Mouse (Mus musculus): ENCODE data around the gene Rcor3. TPM values are rescaled to one million over a fixed set of nuclear protein-coding genes. Genes with fewer than 3 reads are reported as not detected.

Gene Rcor3
- polyA plus RNA-seq, 1 experiment = not detected

DNA sequence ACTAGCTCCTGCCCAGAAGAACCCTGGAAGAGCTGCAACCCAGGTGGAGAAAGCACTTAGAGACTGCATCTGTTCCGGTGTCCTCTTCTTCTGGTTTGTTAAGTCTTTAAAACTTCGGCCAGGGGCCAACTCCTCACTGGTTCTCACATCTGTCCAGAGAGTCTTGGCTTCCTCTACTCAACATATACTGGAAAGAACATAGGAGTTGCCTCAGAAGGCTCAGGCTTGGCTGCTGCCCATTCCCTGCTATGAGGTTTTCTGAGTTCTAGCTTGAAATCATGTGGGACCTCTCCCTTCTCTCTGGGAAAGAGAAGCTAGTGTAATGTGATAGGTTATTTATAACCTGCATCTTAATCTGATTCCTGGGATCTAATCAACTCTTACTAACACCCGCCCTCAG is 47.6 kb downstream of the Rcor3 start:
- Histone ChIP-seq H3K27ac (ENCODE audit: insufficient read depth, low read depth, low read length) (no peak overlapping the region), H3K4me3 (ENCODE audit: insufficient read depth, low read depth, low read length) (no peak overlapping the region), H3K4me1 (ENCODE audit: control insufficient read depth, insufficient read depth, low read length) (peaks cover 25% of the 10 kb centered on the region)
- TF ChIP-seq POLR2A (IDR thresholded peaks at IDR 0.05; ENCODE audit: insufficient read depth, low read depth, low read length) = no peak
- no peak for TF ChIP-seq CTCF (IDR thresholded peaks at IDR 0.05; ENCODE audit: insufficient read depth, low read depth, low read length)
- WGBS = 84% methylated on average over 3 of the region's 3 CpGs

DNA sequence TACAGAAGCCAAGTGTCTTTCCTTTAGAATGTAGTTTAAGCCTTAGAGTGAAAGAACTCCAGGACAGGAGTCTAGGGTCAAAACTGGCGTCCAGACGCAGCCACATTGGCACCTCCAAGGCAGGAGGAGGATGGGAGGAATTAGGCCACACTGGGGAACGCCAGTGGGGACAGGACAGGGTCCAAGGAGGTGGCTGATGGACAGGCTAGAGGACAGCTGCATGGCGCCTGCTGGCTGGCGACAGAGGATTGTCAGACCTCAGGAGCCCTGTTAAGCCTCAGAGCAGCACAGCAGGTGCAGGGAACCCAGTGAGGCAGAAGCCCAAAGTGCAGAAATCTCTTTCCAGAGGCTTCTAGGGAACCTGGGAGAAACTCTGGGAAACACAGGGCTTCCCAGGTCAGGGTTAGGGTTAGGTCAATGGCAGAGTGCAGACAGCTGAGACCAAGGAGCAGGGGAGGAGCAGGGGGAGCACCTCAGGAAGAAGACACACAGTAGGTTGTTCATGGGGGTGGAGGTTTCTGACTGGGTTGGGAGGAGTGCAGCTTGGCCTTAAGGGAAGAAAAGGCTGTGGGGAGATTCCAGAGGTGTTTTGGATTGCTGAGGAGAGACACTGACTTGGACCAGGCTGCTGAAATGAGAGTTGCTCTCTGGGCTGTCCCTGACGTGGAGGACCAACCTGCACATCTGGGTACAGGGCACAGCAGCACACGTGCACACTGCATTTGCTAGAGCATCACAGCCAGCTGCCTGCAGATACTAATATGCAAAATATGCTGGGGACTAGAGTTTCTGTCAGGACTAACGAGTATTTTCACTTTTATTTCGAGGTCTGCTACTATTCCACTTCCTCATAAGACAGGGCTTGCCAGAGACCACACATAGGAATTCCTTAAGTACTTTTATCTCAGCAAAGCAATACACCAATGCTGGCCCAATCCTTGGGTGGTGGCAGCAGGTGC is 48.4 kb downstream of the Rcor3 start:
- Histone ChIP-seq H3K27ac (ENCODE audit: insufficient read depth, low read depth, low read length) (no peak overlapping the region), H3K4me3 (ENCODE audit: insufficient read depth, low read depth, low read length) (no peak overlapping the region), H3K4me1 (ENCODE audit: control insufficient read depth, insufficient read depth, low read length) (peaks cover 25% of the 10 kb centered on the region)
- TF ChIP-seq POLR2A (IDR thresholded peaks at IDR 0.05; ENCODE audit: insufficient read depth, low read depth, low read length) (no peak), CTCF (IDR thresholded peaks at IDR 0.05; ENCODE audit: insufficient read depth, low read depth, low read length) (no peak)
- WGBS = 83% methylated on average over 9 of the region's 9 CpGs

DNA sequence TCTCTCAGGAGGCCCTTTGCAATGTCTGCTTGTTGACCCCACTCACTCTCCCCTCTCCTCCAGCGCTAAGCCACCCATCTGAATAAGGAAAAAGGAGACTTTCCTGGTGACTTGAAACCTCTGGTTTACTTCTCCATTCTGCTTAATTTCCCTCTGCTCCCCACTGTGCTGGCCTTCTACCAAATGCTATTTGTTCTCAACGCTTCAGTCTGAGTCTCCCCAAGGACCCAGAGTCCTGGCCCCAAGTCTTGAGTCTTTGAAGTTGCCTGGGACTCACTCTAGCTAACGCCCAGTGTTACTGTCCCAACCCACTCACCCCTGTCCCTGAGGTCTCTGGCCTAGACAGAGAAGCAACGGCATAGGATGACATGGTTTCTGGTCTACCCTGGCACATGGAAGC is 49.9 kb downstream of the Rcor3 start:
- WGBS = 68% methylated on average over 4 of the region's 4 CpGs
- TF ChIP-seq CTCF (IDR thresholded peaks at IDR 0.05; ENCODE audit: insufficient read depth, low read depth, low read length) (no peak), POLR2A (IDR thresholded peaks at IDR 0.05; ENCODE audit: insufficient read depth, low read depth, low read length) (no peak)
- Histone ChIP-seq H3K4me1 (ENCODE audit: control insufficient read depth, insufficient read depth, low read length) (peaks cover 25% of the 10 kb centered on the region), H3K4me3 (ENCODE audit: insufficient read depth, low read depth, low read length) (no peak overlapping the region), H3K27ac (ENCODE audit: insufficient read depth, low read depth, low read length) (no peak overlapping the region)

GRCm38 (mm10) chr1:192087098-192087497 is 50.8 kb downstream of the Rcor3 start:
- TF ChIP-seq CTCF (IDR thresholded peaks at IDR 0.05; ENCODE audit: insufficient read depth, low read depth, low read length) (no peak), POLR2A (IDR thresholded peaks at IDR 0.05; ENCODE audit: insufficient read depth, low read depth, low read length) (no peak)
- 89% methylated on average over 4 of the region's 4 CpGs for WGBS
- Histone ChIP-seq H3K4me3 (ENCODE audit: insufficient read depth, low read depth, low read length) (no peak overlapping the region), H3K4me1 (ENCODE audit: control insufficient read depth, insufficient read depth, low read length) (peaks cover 24% of the 10 kb centered on the region), H3K27ac (ENCODE audit: insufficient read depth, low read depth, low read length) (no peak overlapping the region)

DNA sequence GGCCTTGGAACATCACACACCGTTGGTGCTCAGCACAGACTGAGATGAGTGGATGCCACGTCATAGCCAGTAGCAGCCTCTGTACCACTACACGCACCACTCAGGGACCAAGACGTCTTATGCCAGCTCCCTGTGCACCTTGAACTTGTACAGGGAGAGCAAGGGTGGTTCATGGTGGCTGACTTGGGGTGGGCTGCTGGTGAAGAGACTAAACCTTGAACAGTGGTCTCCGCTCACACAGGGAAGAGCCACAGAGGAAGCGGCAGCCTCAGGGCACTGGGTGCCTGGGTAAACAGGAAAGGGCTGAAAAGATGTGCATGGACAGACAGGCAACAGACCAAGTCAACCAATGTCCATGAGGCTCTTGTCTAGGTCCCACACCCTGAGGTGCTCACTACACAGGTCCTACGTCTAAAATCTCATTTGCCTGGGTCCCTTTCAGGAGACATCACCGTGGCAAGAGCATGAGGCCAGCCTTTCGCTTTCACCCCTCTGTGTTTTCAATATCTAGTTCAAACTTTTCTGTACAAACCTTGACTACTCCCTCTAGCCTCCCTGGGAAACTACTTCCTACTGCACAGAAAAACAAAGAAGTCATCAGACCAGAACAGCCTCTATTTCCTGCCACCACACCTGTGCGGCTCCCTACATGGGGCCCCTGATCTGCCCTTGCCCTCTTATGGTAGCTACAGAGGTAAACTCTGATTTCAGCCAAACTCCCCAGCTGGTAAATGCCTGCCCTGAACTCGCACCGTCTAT is 51.4 kb downstream of the Rcor3 start:
- H3K4me1 ChIP-seq (ENCODE audit: control insufficient read depth, insufficient read depth, low read length) = peaks cover 22% of the 10 kb centered on the region
- TF ChIP-seq CTCF (IDR thresholded peaks at IDR 0.05; ENCODE audit: insufficient read depth, low read depth, low read length) = no peak
- TF ChIP-seq POLR2A (IDR thresholded peaks at IDR 0.05; ENCODE audit: insufficient read depth, low read depth, low read length) = no peak
- 90% methylated on average over 12 of the region's 12 CpGs for WGBS
- H3K4me3 ChIP-seq (ENCODE audit: insufficient read depth, low read depth, low read length) = no peak overlapping the region
- no peak overlapping the region for H3K27ac ChIP-seq (ENCODE audit: insufficient read depth, low read depth, low read length)

DNA sequence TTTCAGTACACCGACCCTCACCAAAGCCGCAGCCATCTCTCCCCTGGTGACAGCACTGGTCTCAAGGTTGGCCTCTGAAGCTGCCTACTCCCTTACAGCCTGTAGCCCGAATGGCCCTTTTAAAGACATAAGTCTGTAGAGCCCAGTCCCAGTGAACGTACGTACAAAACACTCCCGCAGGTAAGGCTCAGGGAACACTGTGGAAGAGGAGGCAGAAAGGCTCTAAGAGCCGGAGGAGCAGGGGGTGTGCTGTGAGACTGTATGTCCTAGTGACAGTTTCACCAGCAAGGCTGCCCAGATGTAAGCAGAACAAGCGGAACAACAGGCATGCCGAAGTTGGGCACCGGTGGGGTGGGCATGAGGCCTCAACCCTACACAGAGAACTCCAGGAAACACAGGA is 52.6 kb downstream of the Rcor3 start:
- TF ChIP-seq POLR2A (IDR thresholded peaks at IDR 0.05; ENCODE audit: insufficient read depth, low read depth, low read length) = no peak
- TF ChIP-seq CTCF (IDR thresholded peaks at IDR 0.05; ENCODE audit: insufficient read depth, low read depth, low read length) = no peak
- Histone ChIP-seq H3K27ac (ENCODE audit: insufficient read depth, low read depth, low read length) (no peak overlapping the region), H3K4me3 (ENCODE audit: insufficient read depth, low read depth, low read length) (no peak overlapping the region), H3K4me1 (ENCODE audit: control insufficient read depth, insufficient read depth, low read length) (peaks cover 16% of the 10 kb centered on the region)
- 94% methylated on average over 10 of the region's 10 CpGs for WGBS

DNA sequence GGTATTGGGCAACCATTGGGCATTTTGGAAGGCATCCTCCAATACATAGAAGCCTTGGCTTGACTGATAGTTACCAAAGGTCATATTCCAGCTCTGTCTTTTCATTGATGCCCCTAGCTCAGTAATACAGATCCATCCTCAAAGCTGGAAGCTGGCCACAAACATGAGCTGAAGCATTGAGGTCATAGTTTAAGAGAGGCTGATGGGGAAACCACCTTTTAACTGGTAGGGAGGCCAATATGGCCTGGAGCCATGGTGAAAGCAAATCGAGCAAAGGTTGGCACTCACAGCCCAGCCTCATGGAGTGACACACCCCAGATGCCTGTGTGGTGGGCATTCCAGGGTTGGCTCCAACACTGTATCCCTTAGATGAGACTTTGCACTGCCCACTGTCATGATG is 55.2 kb downstream of the Rcor3 start:
- TF ChIP-seq POLR2A (IDR thresholded peaks at IDR 0.05; ENCODE audit: insufficient read depth, low read depth, low read length) (no peak), CTCF (IDR thresholded peaks at IDR 0.05; ENCODE audit: insufficient read depth, low read depth, low read length) (no peak)
- Histone ChIP-seq H3K4me3 (ENCODE audit: insufficient read depth, low read depth, low read length) (no peak overlapping the region), H3K27ac (ENCODE audit: insufficient read depth, low read depth, low read length) (no peak overlapping the region), H3K4me1 (ENCODE audit: control insufficient read depth, insufficient read depth, low read length) (peaks cover 24% of the 10 kb centered on the region)
- WGBS = 80% methylated on average over 1 of the region's 1 CpGs

- WGBS = 94% methylated on average over 2 of the region's 2 CpGs
- Histone ChIP-seq H3K27ac (ENCODE audit: insufficient read depth, low read depth, low read length) (no peak overlapping the region), H3K4me3 (ENCODE audit: insufficient read depth, low read depth, low read length) (no peak overlapping the region), H3K4me1 (ENCODE audit: control insufficient read depth, insufficient read depth, low read length) (peaks cover 20% of the 10 kb centered on the region)
- no peak for TF ChIP-seq CTCF (IDR thresholded peaks at IDR 0.05; ENCODE audit: insufficient read depth, low read depth, low read length)
- TF ChIP-seq POLR2A (IDR thresholded peaks at IDR 0.05; ENCODE audit: insufficient read depth, low read depth, low read length) = no peak
Observed at GRCm38 (mm10) chr1:192081129-192081528, 56.7 kb downstream of the Rcor3 start.

DNA sequence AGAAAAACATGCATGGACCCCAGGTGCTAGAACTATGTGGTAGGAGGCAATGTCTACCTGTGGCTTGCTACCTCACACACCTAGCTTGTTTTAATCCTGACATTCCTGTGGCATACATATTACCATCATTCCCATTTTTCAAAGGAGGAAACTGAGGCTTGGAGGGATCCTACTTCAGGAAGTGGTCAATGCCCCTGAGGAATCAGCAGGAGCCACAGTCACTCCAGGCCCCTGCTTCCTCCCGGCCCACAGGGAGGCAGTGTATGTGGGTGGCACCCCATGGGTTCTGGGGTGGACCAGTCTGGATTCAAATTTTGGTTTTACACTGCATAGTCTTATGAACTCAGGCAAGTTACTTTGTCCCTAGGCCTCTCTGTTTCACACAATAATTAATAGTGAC is 58.7 kb downstream of the Rcor3 start:
- WGBS = 50% methylated on average over 1 of the region's 1 CpGs
- no peak for TF ChIP-seq POLR2A (IDR thresholded peaks at IDR 0.05; ENCODE audit: insufficient read depth, low read depth, low read length)
- no peak for TF ChIP-seq CTCF (IDR thresholded peaks at IDR 0.05; ENCODE audit: insufficient read depth, low read depth, low read length)
- Histone ChIP-seq H3K4me1 (ENCODE audit: control insufficient read depth, insufficient read depth, low read length) (peaks cover 21% of the 10 kb centered on the region), H3K4me3 (ENCODE audit: insufficient read depth, low read depth, low read length) (no peak overlapping the region), H3K27ac (ENCODE audit: insufficient read depth, low read depth, low read length) (no peak overlapping the region)

Measured in olfactory bulb, adult 2 months (tissue).